ENCODE assay signal across 9 mouse cellular contexts in genomic region chr13:68707296-68707747, GRCm38 (mm10).
A peak's percentile ranks its signal among the peaks of the same experiment; 100 is the strongest.
DNase-seq lines count a peak whose midpoint lies in the region; ATAC-seq and TF ChIP-seq lines count a peak whose summit lies in the region.
"Had no signal": no experiment of that assay in that cellular context is flagged by ENCODE, and none has a peak within 500 bp of the region (broad histone marks: within the 10 kb centered on the region; RNA-seq: fewer than 3 reads in every experiment).

No protein-coding gene starts in this region.

- WGBS in hindbrain, embryonic 16.5 days = 43% methylated on average over 6 of the region's 6 CpGs
- 48% methylated on average over 6 of the region's 6 CpGs for WGBS in midbrain, postnatal 0 days

- H3K4me3 ChIP-seq in hindbrain, embryonic 16.5 days (ENCODE audit: low read length) = no peak overlapping the region
- H3K4me3 ChIP-seq in midbrain, postnatal 0 days (ENCODE audit: low read depth, low read length) = no peak overlapping the region
- H3K4me3 ChIP-seq: myocyte had no signal

- H3K9me3 ChIP-seq in hindbrain, embryonic 16.5 days (ENCODE audit: control insufficient read depth, low read length) = no peaks in the 10 kb centered on the region
- no peaks in the 10 kb centered on the region for H3K9me3 ChIP-seq in midbrain, postnatal 0 days (ENCODE audit: low read length)

- ATAC-seq in cerebellum, adult (ENCODE audit: insufficient number of reproducible peaks, low FRiP score, low TSS enrichment) = peak; percentile 52
- peak; percentile 98 for ATAC-seq in hindbrain, embryonic 16.5 days
- ATAC-seq in midbrain, postnatal 0 days (ENCODE audit: low FRiP score) = peak; percentile 91
- ATAC-seq in erythroblast, adult 5-6 weeks (replicated peaks; ENCODE audit: low FRiP score, poor library complexity, severe bottlenecking) = no peak

- H3K36me3 ChIP-seq in hindbrain, embryonic 16.5 days (ENCODE audit: control insufficient read depth, insufficient read depth, low read length) = no peaks in the 10 kb centered on the region
- no peaks in the 10 kb centered on the region for H3K36me3 ChIP-seq in midbrain, postnatal 0 days (ENCODE audit: insufficient read depth, low read length)

- H3K27ac ChIP-seq in hindbrain, embryonic 16.5 days (ENCODE audit: low read depth, low read length) = peak overlapping the region; percentile 11; the same call in 1 of the 2 replicates
- 0 out of 2 replicates have a peak overlapping the region, but pooled peaks have one; percentile 6 for H3K27ac ChIP-seq in midbrain, postnatal 0 days (ENCODE audit: low read depth, low read length)

- peak; percentile 33; the same call in 1 of the 2 replicates for TF ChIP-seq CTCF in midbrain, postnatal 0 days (IDR thresholded peaks at IDR 0.05)

- H3K4me2 ChIP-seq in hindbrain, embryonic 16.5 days (ENCODE audit: low read length) = peak overlapping the region; percentile 17; the same call in 1 of the 2 replicates
- no peak overlapping the region for H3K4me2 ChIP-seq in midbrain, postnatal 0 days (ENCODE audit: low read depth, low read length, poor library complexity, severe bottlenecking)

- no peaks in the 10 kb centered on the region for H3K27me3 ChIP-seq in hindbrain, embryonic 16.5 days (replicated peaks; ENCODE audit: control insufficient read depth, insufficient read depth, low read length)
- H3K27me3 ChIP-seq in midbrain, postnatal 0 days (ENCODE audit: insufficient read depth, low read length) = no peaks in the 10 kb centered on the region

- no peak overlapping the region for H3K9ac ChIP-seq in hindbrain, embryonic 16.5 days (ENCODE audit: low read depth, low read length)
- H3K9ac ChIP-seq in midbrain, postnatal 0 days (replicated peaks; ENCODE audit: low read length, poor library complexity, severe bottlenecking) = no peak overlapping the region

- DNase-seq in gastrocnemius, postnatal 10 days = peak; percentile 48
- no peak for DNase-seq in gastrocnemius, adult 18-20 months (ENCODE audit: low spot score)
- peak; percentile 88 for DNase-seq in midbrain, postnatal 0 days (ENCODE audit: low spot score)
- no peak for DNase-seq in embryo, embryonic 9.5 days (ENCODE audit: extremely low spot score)
- DNase-seq in spleen, postnatal 14 days (ENCODE audit: low spot score in 2 of 2) = no peak

- peaks cover 10% of the 10 kb centered on the region for H3K4me1 ChIP-seq in hindbrain, embryonic 16.5 days (ENCODE audit: control insufficient read depth, insufficient read depth, low read depth, low read length)
- no peaks in the 10 kb centered on the region for H3K4me1 ChIP-seq in midbrain, postnatal 0 days (ENCODE audit: insufficient read depth, low read length)

Comparison
In these comparisons a context has a peak if more than half of its experiments do, and no peak if none do; other contexts are left out.
1. DNase-seq: peak in gastrocnemius, postnatal 10 days (single experiment) and midbrain, postnatal 0 days (single experiment); none in gastrocnemius, adult 18-20 months (single experiment), embryo, embryonic 9.5 days (single experiment) and spleen, postnatal 14 days (0 of 2).